Mouse (Mus musculus): ENCODE measurements around the gene Atrnl1.

Atrnl1 gene

GRCm38 (mm10) chr19:58119681-58120173 is 508.9 kb downstream of the Atrnl1 start:
- 61% methylated on average over 13 of the region's 13 CpGs for WGBS

- WGBS: 91% methylated on average over 9 of the region's 9 CpGs
Observed at GRCm38 (mm10) chr19:58120661-58121060, 509.8 kb downstream of the Atrnl1 start.

- 77% methylated on average over 6 of the region's 6 CpGs for WGBS
Observed at GRCm38 (mm10) chr19:58121628-58122027, 510.8 kb downstream of the Atrnl1 start.

GRCm38 (mm10) chr19:58123620-58124019 is 512.8 kb downstream of the Atrnl1 start:
- 79% methylated on average over 3 of the region's 3 CpGs for WGBS

- 80% methylated on average over 5 of the region's 5 CpGs for WGBS
Observed at GRCm38 (mm10) chr19:58124566-58124965, 513.7 kb downstream of the Atrnl1 start.

- 92% methylated on average over 14 of the region's 14 CpGs for WGBS
Observed at GRCm38 (mm10) chr19:58125010-58125409, 514.2 kb downstream of the Atrnl1 start.

- WGBS: 79% methylated on average over 9 of the region's 9 CpGs
Observed at GRCm38 (mm10) chr19:58131896-58132295, 521.1 kb downstream of the Atrnl1 start.

GRCm38 (mm10) chr19:58140191-58140784 is 529.5 kb downstream of the Atrnl1 start:
- 57% methylated on average over 13 of the region's 13 CpGs for WGBS

- 90% methylated on average over 7 of the region's 7 CpGs for WGBS
Observed at GRCm38 (mm10) chr19:58143853-58144454, 533.1 kb downstream of the Atrnl1 start.

- 87% methylated on average over 9 of the region's 9 CpGs for WGBS
Observed at GRCm38 (mm10) chr19:58145521-58145920, 534.7 kb downstream of the Atrnl1 start.

- WGBS: 51% methylated on average over 7 of the region's 7 CpGs
Observed at GRCm38 (mm10) chr19:58151257-58151656, 540.4 kb downstream of the Atrnl1 start.

GRCm38 (mm10) chr19:58161569-58161968 is 550.7 kb downstream of the Atrnl1 start:
- WGBS: 68% methylated on average over 9 of the region's 9 CpGs

GRCm38 (mm10) chr19:58164896-58165634 is 554.2 kb downstream of the Atrnl1 start:
- 80% methylated on average over 7 of the region's 7 CpGs for WGBS

- WGBS: 58% methylated on average over 9 of the region's 9 CpGs
Observed at GRCm38 (mm10) chr19:58165635-58166015, 554.8 kb downstream of the Atrnl1 start.

GRCm38 (mm10) chr19:58166147-58166546 is 555.3 kb downstream of the Atrnl1 start:
- 49% methylated on average over 6 of the region's 6 CpGs for WGBS

- 92% methylated on average over 10 of the region's 10 CpGs for WGBS
Observed at GRCm38 (mm10) chr19:58178410-58178809, 567.6 kb downstream of the Atrnl1 start.

- WGBS: 53% methylated on average over 5 of the region's 5 CpGs
Observed at GRCm38 (mm10) chr19:58180773-58181172, 569.9 kb downstream of the Atrnl1 start.

All from cerebral cortex, adult 2 months (tissue).